Comparison of ENCODE assay signal across 26 mouse cellular contexts in genomic region chr15:54353753-54354152, GRCm38 (mm10).
A peak's percentile ranks its signal among the peaks of the same experiment; 100 is the strongest.
DNase-seq lines count a peak whose midpoint lies in the region; ATAC-seq and TF ChIP-seq lines count a peak whose summit lies in the region.
"Had no signal": no experiment of that assay in that cellular context is flagged by ENCODE, and none has a peak within 500 bp of the region (broad histone marks: within the 10 kb centered on the region; RNA-seq: fewer than 3 reads in every experiment).

No protein-coding gene starts in this region.

- ATAC-seq in embryonic facial prominence, embryonic 14.5 days (ENCODE audit: low read depth) = peak; percentile 75
- ATAC-seq: intestine, embryonic 15.5 days; midbrain, embryonic 13.5 days had no signal

- no peak overlapping the region for H3K27ac ChIP-seq in embryonic facial prominence, embryonic 14.5 days (replicated peaks; ENCODE audit: low read depth, low read length)
- H3K27ac ChIP-seq: forebrain, embryonic 10.5 days; heart, embryonic 15.5 days; hindbrain, embryonic 15.5 days; intestine, embryonic 15.5 days; kidney, postnatal 0 days; limb, embryonic 13.5 days; liver, embryonic 15.5 days; midbrain, embryonic 13.5 days; neural tube, embryonic 13.5 days had no signal

- no peaks in the 10 kb centered on the region for H3K79me2 ChIP-seq in myocyte (ENCODE audit: control insufficient read depth, insufficient read depth)

- no peak overlapping the region for H3K9ac ChIP-seq in embryonic facial prominence, embryonic 14.5 days (ENCODE audit: low read depth, low read length)
- H3K9ac ChIP-seq: heart, embryonic 15.5 days; hindbrain, embryonic 15.5 days; intestine, embryonic 15.5 days; limb, embryonic 13.5 days; liver, embryonic 15.5 days; midbrain, embryonic 13.5 days; neural tube, embryonic 13.5 days had no signal

- H3K4me2 ChIP-seq in embryonic facial prominence, embryonic 14.5 days (ENCODE audit: low read depth, low read length) = no peak overlapping the region
- H3K4me2 ChIP-seq in myocyte (ENCODE audit: low read depth) = no peak overlapping the region
- H3K4me2 ChIP-seq: heart, embryonic 15.5 days; hindbrain, embryonic 15.5 days; intestine, embryonic 15.5 days; limb, embryonic 13.5 days; liver, embryonic 15.5 days; midbrain, embryonic 13.5 days; neural tube, embryonic 13.5 days had no signal

- DNase-seq in kidney, adult 11 months = peak; percentile 2
- no peak for DNase-seq in kidney, adult 18-20 months
- DNase-seq in Muller cell, postnatal 12 days (ENCODE audit: inconsistent ontology term) = peak; percentile 80
- DNase-seq in embryonic facial prominence, embryonic 14.5 days (ENCODE audit: low spot score) = peak; percentile 85
- no peak for DNase-seq in frontal cortex, postnatal 25 days (ENCODE audit: low spot score in 2 of 2)
- DNase-seq in adrenal gland, postnatal 4 days (ENCODE audit: low spot score in 2 of 2) = no peak
- DNase-seq: adrenal gland, adult 2 months; B cell, adult 2 months; cerebellum, adult 9-11 months; embryo, embryonic 11 days; gastrocnemius, postnatal 10 days; heart, postnatal 4 days; lung, postnatal 10 days; spleen, adult 18-20 months; thymus, adult 18-20 months; thymus, postnatal 4 days had no signal

- no peak for TF ChIP-seq POLR2A in myocyte (IDR thresholded peaks at IDR 0.05; ENCODE audit: insufficient read length, low read depth)

- H3K4me3 ChIP-seq in embryonic facial prominence, embryonic 14.5 days (ENCODE audit: low read depth, low read length) = no peak overlapping the region
- no peak overlapping the region for H3K4me3 ChIP-seq in myocyte
- H3K4me3 ChIP-seq: forebrain, embryonic 10.5 days; heart, embryonic 15.5 days; hindbrain, embryonic 15.5 days; intestine, embryonic 15.5 days; limb, embryonic 13.5 days; liver, embryonic 15.5 days; midbrain, embryonic 13.5 days; neural tube, embryonic 13.5 days had no signal

- H3K27me3 ChIP-seq in embryonic facial prominence, embryonic 14.5 days (replicated peaks; ENCODE audit: control insufficient read depth, insufficient read depth, low read length) = no peaks in the 10 kb centered on the region
- no peaks in the 10 kb centered on the region for H3K27me3 ChIP-seq in myocyte (ENCODE audit: control insufficient read depth, insufficient read depth, insufficient read length)
- H3K27me3 ChIP-seq: heart, embryonic 15.5 days; hindbrain, embryonic 15.5 days; intestine, embryonic 15.5 days; limb, embryonic 13.5 days; liver, embryonic 15.5 days; midbrain, embryonic 13.5 days; neural tube, embryonic 13.5 days had no signal

- no peaks in the 10 kb centered on the region for H3K9me3 ChIP-seq in embryonic facial prominence, embryonic 14.5 days (ENCODE audit: control insufficient read depth, low read length)
- H3K9me3 ChIP-seq: forebrain, embryonic 10.5 days; heart, embryonic 15.5 days; hindbrain, embryonic 15.5 days; intestine, embryonic 15.5 days; limb, embryonic 13.5 days; liver, embryonic 15.5 days; midbrain, embryonic 13.5 days; neural tube, embryonic 13.5 days had no signal

- 46% methylated on average over 3 of the region's 3 CpGs for WGBS in embryonic facial prominence, embryonic 14.5 days

- H3K36me3 ChIP-seq in embryonic facial prominence, embryonic 14.5 days (ENCODE audit: control insufficient read depth, insufficient read depth, low read length) = no peaks in the 10 kb centered on the region
- H3K36me3 ChIP-seq in myocyte (ENCODE audit: control insufficient read depth, insufficient read depth) = no peaks in the 10 kb centered on the region
- H3K36me3 ChIP-seq: forebrain, embryonic 10.5 days; heart, embryonic 15.5 days; hindbrain, embryonic 15.5 days; intestine, embryonic 15.5 days; limb, embryonic 13.5 days; liver, embryonic 15.5 days; midbrain, embryonic 13.5 days; neural tube, embryonic 13.5 days had no signal

- H3ac ChIP-seq in myocyte (ENCODE audit: control insufficient read depth, insufficient read length) = no peak overlapping the region

- no peaks in the 10 kb centered on the region for H3K4me1 ChIP-seq in embryonic facial prominence, embryonic 14.5 days (ENCODE audit: control insufficient read depth, insufficient read depth, low read length)
- H3K4me1 ChIP-seq: forebrain, embryonic 10.5 days; heart, embryonic 15.5 days; hindbrain, embryonic 15.5 days; intestine, embryonic 15.5 days; limb, embryonic 13.5 days; liver, embryonic 15.5 days; midbrain, embryonic 13.5 days; neural tube, embryonic 13.5 days had no signal

TF ChIP-seq in myocyte, 11 proteins besides CTCF, POLR2A, EP300 and RAD21:
- TF ChIP-seq TCF12 (IDR thresholded peaks at IDR 0.05; ENCODE audit: insufficient read depth, poor library complexity, severe bottlenecking) (no peak), CEBPB (IDR thresholded peaks at IDR 0.05; ENCODE audit: insufficient read depth, poor library complexity, severe bottlenecking) (peak; percentile 72; the same call in 1 of the 2 replicates), MYOG (IDR thresholded peaks at IDR 0.05; ENCODE audit: control insufficient read depth in 1 of 3, insufficient read depth in 1 of 3, insufficient read length in 2 of 3, low read depth in 2 of 3) (no peak), MAX (IDR thresholded peaks at IDR 0.05; ENCODE audit: low read depth) (no peak), MYOD1 (IDR thresholded peaks at IDR 0.05; ENCODE audit: control insufficient read depth in 1 of 3, insufficient read length in 2 of 3, low read depth in 2 of 3) (no peak), USF1 (IDR thresholded peaks at IDR 0.05; ENCODE audit: low read depth) (no peak), REST (IDR thresholded peaks at IDR 0.05; ENCODE audit: insufficient read depth, insufficient read length) (no peak), SRF (IDR thresholded peaks at IDR 0.05; ENCODE audit: control insufficient read depth, insufficient read length, low read depth) (no peak)

Comparison
In these comparisons a context has a peak if more than half of its experiments do, and no peak if none do; other contexts are left out.
1. DNase-seq: peak in kidney, adult 11 months (single experiment), Muller cell, postnatal 12 days (single experiment) and embryonic facial prominence, embryonic 14.5 days (single experiment); none in kidney, adult 18-20 months (single experiment), frontal cortex, postnatal 25 days (0 of 2) and adrenal gland, postnatal 4 days (0 of 2).